9 mouse cellular contexts compared by ENCODE assay signal in the genomic region with DNA sequence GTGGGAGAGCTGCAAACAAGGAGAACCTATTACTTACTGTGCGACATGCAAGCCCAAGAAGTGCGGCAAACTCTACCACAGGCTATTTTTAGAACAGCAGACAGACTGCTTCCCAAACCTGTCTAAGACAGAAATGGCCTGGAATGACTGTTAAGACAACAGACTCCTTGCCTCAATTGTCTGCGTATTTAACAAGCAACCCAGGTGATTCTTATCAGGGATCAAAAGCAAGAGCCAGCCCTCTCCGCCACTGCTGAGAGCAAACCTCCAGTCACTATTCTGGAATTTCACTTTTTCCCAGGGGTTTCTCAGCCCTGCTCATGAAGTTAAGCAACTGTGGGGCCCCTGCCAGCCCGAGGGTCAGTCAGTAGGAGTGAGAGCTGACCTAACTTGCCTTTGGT. TPM values are rescaled to one million over a fixed set of nuclear protein-coding genes. Genes with fewer than 3 reads are reported as not detected.
DNase-seq lines count a peak whose midpoint lies in the region; ATAC-seq lines count a peak whose summit lies in the region.
"Had no signal": no experiment of that assay in that cellular context is flagged by ENCODE, and none has a peak within 500 bp of the region (broad histone marks: within the 10 kb centered on the region; RNA-seq: fewer than 3 reads in every experiment).

No protein-coding gene starts in this region.

- no peaks in the 10 kb centered on the region for H3K36me3 ChIP-seq in midbrain, embryonic 11.5 days (ENCODE audit: control insufficient read depth, insufficient read depth, low read length)
- no peaks in the 10 kb centered on the region for H3K36me3 ChIP-seq in midbrain, embryonic 15.5 days (replicated peaks)
- peaks cover 5% of the 10 kb centered on the region; the same call in 1 of the 2 replicates for H3K36me3 ChIP-seq in limb, embryonic 10.5 days
- no peaks in the 10 kb centered on the region for H3K36me3 ChIP-seq in stomach, embryonic 15.5 days

- H3K4me2 ChIP-seq in midbrain, embryonic 11.5 days, result no peak overlapping the region
- H3K4me2 ChIP-seq in midbrain, embryonic 15.5 days, result no peak overlapping the region
- peak overlapping the region; percentile 27 for H3K4me2 ChIP-seq in stomach, embryonic 15.5 days

- 63% methylated on average over 5 of the region's 5 CpGs for WGBS in midbrain, embryonic 11.5 days
- 40% methylated on average over 5 of the region's 5 CpGs for WGBS in midbrain, embryonic 15.5 days
- WGBS in limb, embryonic 10.5 days, result 15% methylated on average over 5 of the region's 5 CpGs
- 10% methylated on average over 5 of the region's 5 CpGs for WGBS in stomach, embryonic 15.5 days

- H3K27me3 ChIP-seq in midbrain, embryonic 11.5 days (ENCODE audit: control insufficient read depth, insufficient read depth, low read length), result peaks cover 2% of the 10 kb centered on the region; the same call in 1 of the 2 replicates
- no peaks in the 10 kb centered on the region; the same call in 1 of the 2 replicates for H3K27me3 ChIP-seq in midbrain, embryonic 15.5 days (replicated peaks)
- no peaks in the 10 kb centered on the region for H3K27me3 ChIP-seq in limb, embryonic 10.5 days (ENCODE audit: low read depth, poor library complexity, severe bottlenecking)
- no peaks in the 10 kb centered on the region for H3K27me3 ChIP-seq in stomach, embryonic 15.5 days (replicated peaks)

- no peak overlapping the region for H3K27ac ChIP-seq in midbrain, embryonic 11.5 days (ENCODE audit: low read depth, low read length)
- H3K27ac ChIP-seq in midbrain, embryonic 15.5 days, result no peak overlapping the region
- peak overlapping the region; percentile 78 for H3K27ac ChIP-seq in limb, embryonic 10.5 days
- peak overlapping the region; percentile 82 for H3K27ac ChIP-seq in stomach, embryonic 15.5 days

- no peak overlapping the region for H3K9ac ChIP-seq in midbrain, embryonic 11.5 days (ENCODE audit: low read length)
- no peak overlapping the region for H3K9ac ChIP-seq in midbrain, embryonic 15.5 days
- no peak overlapping the region for H3K9ac ChIP-seq in stomach, embryonic 15.5 days

- H3K4me1 ChIP-seq in midbrain, embryonic 11.5 days (ENCODE audit: control insufficient read depth, insufficient read depth, low read length), result peaks cover 53% of the 10 kb centered on the region
- H3K4me1 ChIP-seq in midbrain, embryonic 15.5 days, result peaks cover 63% of the 10 kb centered on the region
- peaks cover 99% of the 10 kb centered on the region for H3K4me1 ChIP-seq in limb, embryonic 10.5 days
- peaks cover 85% of the 10 kb centered on the region for H3K4me1 ChIP-seq in stomach, embryonic 15.5 days

- no peak for DNase-seq in frontal cortex, postnatal 14 days (ENCODE audit: low spot score in 2 of 2)
- peak; percentile 83 for DNase-seq in midbrain, embryonic 11.5 days (ENCODE audit: low spot score, missing footprints)
- DNase-seq in limb, embryonic 10.5 days (ENCODE audit: low spot score), result no peak
- DNase-seq in layer of hippocampus, adult 9-11 months, result no peak
- no peak for DNase-seq in urinary bladder, postnatal 4 days (ENCODE audit: low spot score in 2 of 2)

- ATAC-seq in frontal cortex, adult (ENCODE audit: low TSS enrichment), result 0 out of 2 replicates have a peak, but pooled peaks have one; percentile 26
- no peak for ATAC-seq in midbrain, embryonic 11.5 days (ENCODE audit: low FRiP score)
- no peak for ATAC-seq in midbrain, embryonic 15.5 days (replicated peaks)
- ATAC-seq in stomach, embryonic 15.5 days (ENCODE audit: insufficient read depth, low FRiP score, low read depth), result no peak
- ATAC-seq: midbrain, embryonic 16.5 days had no signal

- H3K4me3 ChIP-seq in midbrain, embryonic 11.5 days (ENCODE audit: low read depth, low read length), result no peak overlapping the region
- H3K4me3 ChIP-seq in midbrain, embryonic 15.5 days, result no peak overlapping the region
- H3K4me3 ChIP-seq in limb, embryonic 10.5 days, result 0 out of 2 replicates have a peak overlapping the region, but pooled peaks have one; percentile 16
- H3K4me3 ChIP-seq in stomach, embryonic 15.5 days (replicated peaks), result no peak overlapping the region

- no peaks in the 10 kb centered on the region for H3K9me3 ChIP-seq in midbrain, embryonic 11.5 days (ENCODE audit: control insufficient read depth, low read length)
- H3K9me3 ChIP-seq in midbrain, embryonic 15.5 days, result no peaks in the 10 kb centered on the region
- H3K9me3 ChIP-seq in limb, embryonic 10.5 days (replicated peaks), result no peaks in the 10 kb centered on the region
- no peaks in the 10 kb centered on the region for H3K9me3 ChIP-seq in stomach, embryonic 15.5 days

RNA-seq across cellular contexts. Expression of gene Shb, which starts 39.6 kb away (rescaled TPM):
- polyA plus RNA-seq in midbrain, embryonic 11.5 days (2014; fragmentation: Nextera tagmentation; extraction: Ambion mirVana), result 2.7 and 2.8 TPM in 2 replicates
- polyA plus RNA-seq in midbrain, embryonic 15.5 days (2015; fragmentation: Nextera tagmentation; extraction: Ambion mirVana), result 6.3 and 6.7 TPM in 2 replicates
- polyA plus RNA-seq in limb, embryonic 10.5 days (2016; fragmentation: Nextera tagmentation; extraction: Ambion mirVana), result 4.3 and 4.8 TPM in 2 replicates
- 5.4 and 5.8 TPM in 2 replicates for polyA plus RNA-seq in stomach, embryonic 15.5 days (2015; fragmentation: Nextera tagmentation; extraction: Ambion mirVana)

Comparison
In these comparisons a context has a peak if more than half of its experiments do, and no peak if none do; other contexts are left out.
1. H3K27ac ChIP-seq: peak in limb, embryonic 10.5 days (single experiment) and stomach, embryonic 15.5 days (single experiment); none in midbrain, embryonic 11.5 days (single experiment) and midbrain, embryonic 15.5 days (single experiment).